23 mouse cellular contexts compared by ENCODE assay signal in genomic region chr2:123320448-123321097, GRCm38 (mm10).
"Had no signal": no experiment of that assay in that cellular context is flagged by ENCODE, and none has a peak within 500 bp of the region (broad histone marks: within the 10 kb centered on the region; RNA-seq: fewer than 3 reads in every experiment).

No protein-coding gene starts in this region.

- H3K4me1 ChIP-seq: limb, embryonic 10.5 days; limb, embryonic 12.5 days had no signal

- H3K27ac ChIP-seq: heart, adult 2 months; heart, embryonic 13.5 days; heart, embryonic 15.5 days; hindbrain, embryonic 13.5 days; hindbrain, embryonic 15.5 days; hindbrain, postnatal 0 days; layer of hippocampus, adult 2 months; left cerebral cortex, adult 2 months; limb, embryonic 10.5 days; limb, embryonic 12.5 days had no signal

- H3K36me3 ChIP-seq: heart, embryonic 13.5 days; heart, embryonic 15.5 days; hindbrain, embryonic 13.5 days; hindbrain, embryonic 15.5 days; limb, embryonic 10.5 days; limb, embryonic 12.5 days had no signal

- H3K27me3 ChIP-seq: heart, embryonic 13.5 days; heart, embryonic 15.5 days; hindbrain, embryonic 13.5 days; hindbrain, embryonic 15.5 days; limb, embryonic 12.5 days had no signal

- H3K4me3 ChIP-seq: heart, adult 2 months; heart, embryonic 13.5 days; heart, embryonic 15.5 days; hindbrain, embryonic 13.5 days; hindbrain, embryonic 15.5 days; layer of hippocampus, adult 2 months; left cerebral cortex, adult 2 months; limb, embryonic 10.5 days; limb, embryonic 12.5 days had no signal

- H3K4me2 ChIP-seq: heart, embryonic 11.5 days; heart, embryonic 13.5 days; heart, embryonic 15.5 days; hindbrain, embryonic 13.5 days; hindbrain, embryonic 15.5 days; limb, embryonic 12.5 days; liver, embryonic 11.5 days had no signal

- DNase-seq: gastrocnemius, postnatal 14 days; gastrocnemius, postnatal 36 days; heart, adult 11 months; heart, adult 2 months; heart, postnatal 14 days; heart, postnatal 36 days; kidney, adult 18-20 months; kidney, adult 8-10 months; kidney, postnatal 10 days; kidney, postnatal 25 days; kidney, postnatal 4 days; liver had no signal

- H3K9ac ChIP-seq: heart, embryonic 13.5 days; heart, embryonic 15.5 days; hindbrain, embryonic 13.5 days; hindbrain, embryonic 15.5 days; limb, embryonic 12.5 days had no signal

- ATAC-seq: hindbrain, postnatal 0 days had no signal

- H3K9me3 ChIP-seq: heart, embryonic 13.5 days; heart, embryonic 15.5 days; hindbrain, embryonic 13.5 days; hindbrain, embryonic 15.5 days; limb, embryonic 10.5 days; limb, embryonic 12.5 days had no signal
